Mouse (Mus musculus) limb, embryonic 15.5 days (tissue): Measurements from ENCODE around the gene Gm3558. TPM values are rescaled to one million over a fixed set of nuclear protein-coding genes. Genes with fewer than 3 reads are reported as not detected.
"Not testable (repeated sequence)": the region's sequence is repeated elsewhere in the genome, so short reads cannot be mapped to it uniquely, and the experiment has no call there.

ENCODE experiments used
- ATAC-seq: fragments of 200-750 bp; cut with Nextera tagmentation; 2 replicates; pipeline ENCODE4 v1.8.0; 2017; ENCODE audit warnings: low read depth, moderate TSS enrichment; ENCODE audit not compliant: insufficient number of reproducible peaks, low FRiP score, low TSS enrichment
- H3K27ac ChIP-seq: fragments of 300-500 bp; sonication (generic); 2 replicates; pipeline ENCODE4 v1.5.1; 2015; ENCODE audit warnings: moderate library complexity, mild to moderate bottlenecking, inconsistent platforms
- H3K27me3 ChIP-seq: fragments of 300-500 bp; sonication (generic); 2 replicates; pipeline ENCODE4 v1.6.1; 2015; ENCODE audit warnings: inconsistent platforms
- H3K36me3 ChIP-seq: fragments of 300-500 bp; sonication (generic); 2 replicates; pipeline ENCODE4 v1.6.1; 2015; ENCODE audit warnings: inconsistent platforms
- H3K4me1 ChIP-seq: fragments of 300-500 bp; sonication (generic); 2 replicates; pipeline ENCODE4 v1.6.1; 2015; ENCODE audit warnings: inconsistent platforms
- H3K4me2 ChIP-seq: fragments of 300-500 bp; sonication (generic); 2 replicates; pipeline ENCODE4 v1.6.1; 2015; ENCODE audit warnings: mild to moderate bottlenecking, inconsistent platforms
- H3K4me3 ChIP-seq: fragments of 300-500 bp; sonication (generic); 2 replicates; pipeline ENCODE4 v1.5.1; 2015; ENCODE audit warnings: mild to moderate bottlenecking, inconsistent platforms
- H3K9ac ChIP-seq: fragments of 300-500 bp; sonication (generic); 2 replicates; pipeline ENCODE4 v1.6.1; 2015; ENCODE audit warnings: inconsistent platforms
- H3K9me3 ChIP-seq: fragments of 300-500 bp; sonication (generic); 2 replicates; pipeline ENCODE4 v1.6.1; 2016; ENCODE audit warnings: inconsistent platforms
- WGBS: fragments of 180-500 bp; shearing (Covaris S2); methylation state at CpG from one replicate; pipeline ENCODE4 v1.1.7; 2015; 5-methylcytosine and 5-hydroxymethylcytosine counted together
- polyA plus RNA-seq: library from polyadenylated mRNA; unstranded; fragments of >200 nt; fragmentation: Nextera tagmentation; extraction: Ambion mirVana; gene quantifications from 2 replicates; pipeline ENCODE4 v1.2.1, GENCODE M21; 2015

Gm3558 gene
- 1.0 and 2.1 TPM in 2 replicates for polyA plus RNA-seq

- H3K4me3 ChIP-seq: peak within 1 kb of the TSS; percentile 38
- not testable (repeated sequence) for H3K27ac ChIP-seq, H3K4me1 ChIP-seq, H3K36me3 ChIP-seq, ATAC-seq, H3K9ac ChIP-seq, H3K9me3 ChIP-seq, H3K27me3 ChIP-seq
- peak within 1 kb of the TSS; percentile 76 for H3K4me2 ChIP-seq
- no CpG with 5 or more reads among the region's 34 CpGs for WGBS
These were observed at the start of gene Gm3558 for GRCm38 (mm10) chr14:7568382-7568781. Gene Gm3558, minus strand, starts transcription at chr14:7568566.

- not testable (repeated sequence) for H3K27me3 ChIP-seq, H3K9ac ChIP-seq, H3K4me3 ChIP-seq, ATAC-seq, H3K27ac ChIP-seq, H3K9me3 ChIP-seq, H3K4me1 ChIP-seq, H3K4me2 ChIP-seq, H3K36me3 ChIP-seq
- WGBS: no CpG with 5 or more reads among the region's 2 CpGs
These were observed 27.1 kb upstream of the Gm3558 start, which contains the start of gene Gm10338 for GRCm38 (mm10) chr14:7595492-7595891. Gene Gm10338, minus strand, starts transcription at chr14:7595592.

- WGBS: under 1% methylated on average over 19 of the region's 27 CpGs
- not testable (repeated sequence) for H3K9me3 ChIP-seq, H3K36me3 ChIP-seq, ATAC-seq, H3K9ac ChIP-seq, H3K4me1 ChIP-seq, H3K27ac ChIP-seq, H3K27me3 ChIP-seq
- Histone ChIP-seq H3K4me3 (peak overlapping the region; percentile 38), H3K4me2 (peak overlapping the region; percentile 76)
These were observed 476 bp downstream of the Gm3558 start for GRCm38 (mm10) chr14:7567890-7568289.

- H3K9ac ChIP-seq, H3K4me1 ChIP-seq, ATAC-seq, H3K9me3 ChIP-seq, H3K36me3 ChIP-seq, H3K27ac ChIP-seq, H3K27me3 ChIP-seq, H3K4me2 ChIP-seq, H3K4me3 ChIP-seq: not testable (repeated sequence)
- 3% methylated on average over 8 of the region's 9 CpGs for WGBS
These were observed 1.1 kb downstream of the Gm3558 start for GRCm38 (mm10) chr14:7567266-7567665.

Other genes with a start within 250 kb of the Gm3558 start
- gene Gm5797, start 236.2 kb downstream of the Gm3558 start, polyA plus RNA-seq: not detected in 2 replicates
- not detected in 2 replicates for gene Gm8374, start 203.4 kb downstream of the Gm3558 start, polyA plus RNA-seq
- 0.12 TPM in 1 of 2 replicates, not detected in the other for gene Gm3755, start 117.6 kb downstream of the Gm3558 start, polyA plus RNA-seq
- gene Gm3752, start 84.8 kb downstream of the Gm3558 start, polyA plus RNA-seq: 0.40 and 0.55 TPM in 2 replicates
- not detected in 2 replicates for gene Gm10338, start 27.0 kb upstream of the Gm3558 start, polyA plus RNA-seq
- not detected in 2 replicates for gene Gm10128, start 75.4 kb upstream of the Gm3558 start, polyA plus RNA-seq
- not detected in 2 replicates for gene Gm26661, start 223.0 kb upstream of the Gm3558 start, polyA plus RNA-seq
- gene Flnb, start 249.4 kb upstream of the Gm3558 start, polyA plus RNA-seq: 27.6 and 33.0 TPM in 2 replicates